21 mouse cellular contexts compared by ENCODE assay signal in genomic region chr6:86399995-86400394, GRCm38 (mm10). TPM values are rescaled to one million over a fixed set of nuclear protein-coding genes. Genes with fewer than 3 reads are reported as not detected.
"Had no signal": no experiment of that assay in that cellular context is flagged by ENCODE, and none has a peak within 500 bp of the region (broad histone marks: within the 10 kb centered on the region; RNA-seq: fewer than 3 reads in every experiment).

No protein-coding gene starts in this region.

- DNase-seq: kidney, adult 8-10 months; kidney, postnatal 14 days; kidney, postnatal 4 days; left cerebral cortex, postnatal 4 days; lung, embryonic 14.5 days; right cerebral cortex, adult 18-20 months; right cerebral cortex, postnatal 14 days; right cerebral cortex, postnatal 4 days; thymus, postnatal 25 days had no signal

- H3K27ac ChIP-seq: kidney, embryonic 15.5 days; limb, embryonic 12.5 days; liver, embryonic 15.5 days; midbrain, embryonic 12.5 days; midbrain, embryonic 15.5 days; neural tube, embryonic 12.5 days; neural tube, embryonic 15.5 days had no signal

- H3K36me3 ChIP-seq: kidney, embryonic 15.5 days; limb, embryonic 12.5 days; limb, embryonic 15.5 days; liver, embryonic 15.5 days; midbrain, embryonic 12.5 days; midbrain, embryonic 15.5 days; neural tube, embryonic 12.5 days; neural tube, embryonic 15.5 days had no signal

- H3K9me3 ChIP-seq: kidney, embryonic 15.5 days; limb, embryonic 12.5 days; limb, embryonic 15.5 days; liver, embryonic 15.5 days; midbrain, embryonic 12.5 days; midbrain, embryonic 15.5 days; neural tube, embryonic 12.5 days; neural tube, embryonic 15.5 days had no signal

- H3K27me3 ChIP-seq: kidney, embryonic 15.5 days; limb, embryonic 15.5 days; midbrain, embryonic 15.5 days; neural tube, embryonic 12.5 days; neural tube, embryonic 15.5 days had no signal

- H3K9ac ChIP-seq: kidney, embryonic 15.5 days; limb, embryonic 12.5 days; limb, embryonic 15.5 days; liver, embryonic 15.5 days; lung, embryonic 14.5 days; midbrain, embryonic 12.5 days; midbrain, embryonic 15.5 days; neural tube, embryonic 12.5 days; neural tube, embryonic 15.5 days had no signal

- ATAC-seq: intestine, postnatal 0 days; lung, postnatal 0 days; midbrain, embryonic 15.5 days had no signal

- H3K4me3 ChIP-seq: limb, embryonic 12.5 days; liver, embryonic 15.5 days; midbrain, embryonic 12.5 days; midbrain, embryonic 15.5 days; neural tube, embryonic 12.5 days had no signal

RNA-seq across cellular contexts. Expression of gene Gm44790, which starts 26.5 kb away (rescaled TPM):
- total RNA-seq: left cerebral cortex, postnatal 4 days had no signal
- polyA plus RNA-seq: intestine, embryonic 14.5 days; intestine, postnatal 0 days; limb, embryonic 12.5 days; liver, embryonic 15.5 days; lung, postnatal 0 days; midbrain, embryonic 15.5 days; neural tube, embryonic 12.5 days; neural tube, embryonic 15.5 days; stomach, embryonic 14.5 days had no signal
